Mouse (Mus musculus) lung, adult 18-20 months (tissue): Measurements from ENCODE around the gene Slfn3.
"Not testable (repeated sequence)": the region's sequence is repeated elsewhere in the genome, so short reads cannot be mapped to it uniquely, and the experiment has no call there.

Experiments
- DNase-seq, 2 experiments: peaks; one replicate each; pipeline ENCODE4 v3.0.0; 2022; ENCODE audit warnings: mixed read lengths in 2 of 2

The Slfn3 gene

DNA sequence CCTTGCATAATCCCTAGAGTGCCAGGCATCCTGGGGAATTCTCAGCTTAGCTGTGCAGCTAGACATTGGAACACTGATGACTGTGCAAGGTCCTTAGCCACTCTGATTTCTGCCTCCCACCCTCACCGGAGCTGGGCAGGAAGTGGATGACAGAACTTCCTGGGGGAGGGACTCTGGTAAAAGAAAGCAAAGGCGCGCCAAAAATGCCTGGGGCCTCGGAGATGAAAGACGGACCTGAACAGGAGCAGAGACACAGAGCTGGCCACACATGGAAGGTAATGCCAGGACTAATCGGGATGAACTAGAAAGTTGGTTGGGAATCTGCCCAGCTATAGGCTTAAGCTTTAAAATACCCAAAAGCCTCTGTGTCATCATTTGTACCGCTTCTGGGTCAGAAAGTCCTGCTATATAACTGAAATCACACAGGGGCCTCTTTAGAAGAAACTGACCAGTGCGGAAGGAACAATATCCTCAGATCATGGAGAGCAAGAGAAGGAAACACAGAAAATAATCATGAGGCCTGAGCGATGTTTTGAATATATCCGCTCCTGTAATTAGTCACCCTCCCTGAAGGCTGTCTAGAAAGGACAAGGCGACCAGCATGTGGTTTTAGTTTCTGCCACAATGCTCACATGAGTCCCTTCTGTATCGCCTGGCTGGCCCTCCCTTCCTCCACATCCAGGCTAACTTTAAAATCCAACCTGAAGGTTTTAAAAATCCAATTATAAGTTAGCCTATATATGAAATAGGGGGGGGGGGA lies at the start of gene Slfn3:
Gene Slfn3 (plus strand): TSS at position 197 of the 760 bp plus-strand sequence.
- DNase-seq = peak; percentile 40 to 42

DNA sequence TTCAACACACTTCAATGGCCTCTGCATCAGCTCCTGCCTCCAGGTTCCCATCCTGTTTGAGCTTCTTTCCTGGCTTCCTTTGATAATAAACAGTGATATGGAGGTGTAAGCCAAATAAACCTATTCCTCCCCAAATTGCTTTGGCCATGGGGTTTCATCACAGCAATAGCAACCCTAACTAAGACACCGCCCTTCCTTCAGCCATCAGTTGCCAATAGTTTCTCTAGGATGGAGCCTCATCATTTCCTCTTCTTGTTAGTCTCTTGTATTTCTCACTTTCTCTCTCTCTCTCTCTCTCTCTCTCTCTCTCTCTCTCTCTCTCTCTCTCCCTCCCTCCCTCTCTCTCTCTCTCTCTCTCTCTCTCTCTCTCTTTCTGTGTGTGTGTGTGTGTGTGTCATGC lies 42.2 kb upstream of the Slfn3 start:
- not testable (repeated sequence) for DNase-seq

DNA sequence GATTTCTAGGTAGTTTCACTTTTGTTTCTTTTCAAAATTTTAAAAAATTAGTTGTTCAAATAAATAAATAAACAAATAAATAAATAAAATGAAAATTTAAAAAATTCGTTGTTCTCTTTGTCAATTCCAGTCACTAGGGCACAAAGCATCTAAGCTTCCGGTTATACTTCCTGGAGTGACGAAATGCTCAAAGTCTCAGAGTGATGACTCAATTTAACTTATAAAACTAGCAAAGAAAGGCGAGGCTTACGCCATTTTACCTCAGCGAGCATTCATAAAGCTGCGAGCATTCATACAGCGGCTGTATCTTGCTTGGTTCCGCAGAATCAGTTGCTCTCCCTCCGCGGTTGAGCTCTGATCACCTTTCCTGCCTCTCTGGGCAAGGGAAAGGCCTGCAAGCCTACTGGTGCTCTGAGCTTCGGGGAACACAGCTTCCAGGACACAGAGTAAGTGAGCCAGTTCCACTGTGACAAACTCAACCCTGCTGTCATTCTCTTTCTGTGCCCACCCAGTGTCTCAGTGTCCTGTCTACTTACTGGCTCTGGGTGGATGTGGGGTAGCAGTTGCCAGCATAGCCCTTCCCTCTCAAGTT lies 16.1 kb upstream of the Slfn3 start, which contains the start of gene Slfn4:
Gene Slfn4 (plus strand): TSS at position 239 of the 592 bp plus-strand sequence.
- DNase-seq = no peak

DNA sequence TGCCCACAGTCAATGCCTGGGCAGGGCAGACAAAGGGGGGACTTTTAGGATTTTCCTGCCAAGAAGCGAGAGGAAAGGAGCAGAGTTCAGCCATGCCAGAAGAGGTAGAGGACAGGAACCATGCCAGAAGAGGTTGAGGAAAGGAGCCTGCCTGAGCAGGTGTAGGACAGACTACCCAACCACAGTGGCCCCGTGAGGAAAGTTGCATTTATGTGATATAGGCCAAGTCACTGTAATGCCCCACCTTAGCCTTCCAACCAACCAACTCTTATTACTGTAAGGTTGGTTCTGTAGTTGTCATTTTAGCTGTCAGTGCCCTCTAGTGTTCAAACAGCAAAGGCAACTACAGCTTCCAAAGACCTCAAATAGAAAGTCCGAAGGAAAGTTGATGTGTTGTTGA lies 871 bp downstream of the Slfn3 start:
- peak in 1 of 2 experiments; percentile 17 for DNase-seq

DNA sequence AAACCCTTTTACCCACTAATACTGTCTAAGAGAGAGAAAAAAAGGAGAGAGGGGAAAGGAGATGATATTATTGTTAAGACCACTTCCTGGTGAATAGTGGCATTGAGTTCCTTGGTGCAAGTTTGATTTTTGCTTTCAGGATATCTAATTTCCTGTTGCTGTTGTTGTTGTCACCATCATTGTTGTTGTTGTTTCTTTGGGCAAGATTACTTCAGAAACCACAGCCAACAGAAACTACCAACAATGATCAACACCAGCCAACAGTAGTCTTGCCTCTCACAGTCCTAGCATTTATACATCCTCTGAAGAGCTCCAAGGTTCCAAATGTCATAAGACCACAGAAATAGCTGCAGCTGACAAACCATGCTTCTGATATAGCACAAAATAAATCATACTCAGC lies 13.9 kb downstream of the Slfn3 start:
- DNase-seq = no peak

DNA sequence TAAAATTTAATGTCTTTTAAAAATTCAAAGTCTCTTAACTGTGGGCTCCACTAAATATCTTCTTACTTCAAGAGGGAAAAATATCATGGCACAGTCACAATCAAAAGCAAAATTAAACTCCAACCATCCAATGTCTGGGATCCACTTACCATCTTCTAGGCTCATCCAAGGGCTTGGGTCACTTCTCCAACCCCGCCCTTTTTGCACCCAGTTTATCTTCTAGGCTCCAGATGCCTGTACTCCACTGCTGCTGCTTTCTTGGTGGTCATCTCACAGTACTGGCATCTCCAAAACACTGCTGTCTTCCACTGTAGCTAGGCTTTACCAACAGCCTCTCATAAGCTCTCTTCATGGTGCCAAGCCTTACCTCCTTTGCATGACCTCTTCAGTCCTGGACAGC lies 25.0 kb downstream of the Slfn3 start:
- no peak for DNase-seq

DNA sequence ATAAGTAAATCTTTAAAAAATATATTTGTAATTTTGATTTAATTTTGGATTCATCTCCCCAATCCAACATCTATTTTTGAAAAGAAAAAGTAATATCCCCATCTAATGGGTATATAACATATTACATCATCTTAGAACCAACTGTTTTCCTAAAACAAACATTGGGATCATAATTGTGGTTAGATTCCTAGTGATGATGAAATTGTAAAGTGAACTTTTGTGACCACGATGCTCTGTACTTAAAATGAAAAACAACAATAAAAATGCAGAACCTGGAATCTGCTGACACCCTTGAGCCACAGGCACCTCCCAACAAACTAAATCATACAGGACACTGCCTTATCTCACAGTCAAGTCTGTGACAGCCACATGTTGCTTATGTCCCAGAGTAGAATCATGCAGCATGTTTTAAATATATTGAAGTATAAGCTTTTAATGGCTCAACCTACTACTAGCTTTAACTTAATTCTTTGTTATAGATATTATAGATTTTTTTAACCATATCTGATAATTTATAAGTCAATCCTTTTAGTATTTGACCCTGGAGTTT lies 30.3 kb downstream of the Slfn3 start:
- DNase-seq = no peak

DNA sequence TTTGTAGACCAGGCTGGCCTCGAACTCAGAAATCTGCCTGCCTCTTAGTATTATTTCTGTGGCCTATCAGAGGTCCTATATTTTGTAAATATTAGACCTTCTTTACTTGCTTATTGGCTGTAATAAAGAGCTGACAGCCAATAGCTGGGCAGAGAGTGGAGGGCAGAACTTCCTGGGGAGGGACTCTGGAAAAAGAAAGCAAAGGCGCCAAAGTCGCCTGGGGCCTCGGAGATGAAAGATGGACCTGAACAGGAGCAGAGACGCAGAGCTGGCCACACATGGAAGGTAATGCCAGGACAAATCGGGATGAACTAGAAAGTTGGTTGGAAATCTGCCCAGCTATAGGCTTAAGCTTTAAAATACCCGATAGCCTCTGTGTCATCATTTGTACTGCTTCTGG lies 32.2 kb downstream of the Slfn3 start:
- DNase-seq = peak; percentile 9 to 20

DNA sequence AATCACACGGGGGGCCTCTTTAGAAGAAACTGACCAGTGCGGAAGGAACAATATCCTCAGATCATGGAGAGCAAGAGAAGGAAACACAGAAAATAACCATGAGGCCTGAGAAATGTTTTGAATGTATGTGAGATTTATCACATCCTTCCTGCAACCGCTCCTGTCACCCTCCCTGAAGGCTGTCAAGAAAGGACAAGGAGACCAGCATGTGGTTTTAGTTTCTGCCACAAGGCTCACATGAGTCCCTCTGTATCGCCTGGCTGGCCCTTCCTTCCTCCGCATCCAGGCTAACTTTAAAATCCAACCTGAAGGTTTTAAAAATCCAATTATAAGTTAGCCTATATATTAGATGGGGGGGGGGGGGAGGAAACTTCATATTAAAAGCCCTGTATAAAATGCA lies 32.7 kb downstream of the Slfn3 start:
- not testable (repeated sequence) for DNase-seq

DNA sequence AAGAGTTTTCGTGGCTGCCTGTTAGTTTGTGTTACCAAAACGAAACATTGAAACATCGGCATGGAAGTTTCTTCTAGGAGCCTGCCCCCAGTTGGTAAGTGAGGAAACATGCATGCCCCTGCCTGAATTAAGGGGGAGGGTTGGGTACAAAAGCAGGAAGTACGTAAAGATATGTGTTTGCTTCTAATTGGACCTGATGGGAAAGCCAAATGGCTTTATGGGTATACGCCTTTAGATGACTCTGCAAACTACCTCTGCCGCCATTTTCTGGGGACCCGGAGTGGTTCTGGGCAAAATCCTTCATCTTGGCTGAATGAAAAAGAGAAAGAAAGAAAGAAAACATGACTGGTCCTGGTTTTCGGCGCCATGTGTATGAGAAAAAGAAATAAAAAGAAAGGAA lies 33.1 kb downstream of the Slfn3 start:
- DNase-seq = peak; percentile 8 to 23

DNA sequence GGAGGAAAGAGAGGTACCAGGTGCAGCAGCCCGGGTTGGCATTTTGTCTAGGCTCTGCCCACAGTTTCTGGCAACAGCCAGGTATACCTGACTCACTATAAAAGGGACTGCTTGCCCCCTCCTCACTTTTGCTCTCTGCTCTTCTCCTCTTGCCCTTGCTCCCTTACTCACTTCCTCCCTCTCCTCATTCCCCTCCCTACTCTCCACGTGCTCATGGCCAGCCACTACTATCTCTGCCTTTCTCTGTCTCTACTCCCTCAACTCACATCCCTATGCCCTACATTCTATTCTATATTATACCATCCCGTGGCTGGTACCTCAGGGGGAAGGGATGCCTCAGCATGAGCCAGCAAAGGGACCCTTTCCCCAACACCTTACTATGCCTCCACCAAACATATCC lies 33.6 kb downstream of the Slfn3 start:
- no peak for DNase-seq

DNA sequence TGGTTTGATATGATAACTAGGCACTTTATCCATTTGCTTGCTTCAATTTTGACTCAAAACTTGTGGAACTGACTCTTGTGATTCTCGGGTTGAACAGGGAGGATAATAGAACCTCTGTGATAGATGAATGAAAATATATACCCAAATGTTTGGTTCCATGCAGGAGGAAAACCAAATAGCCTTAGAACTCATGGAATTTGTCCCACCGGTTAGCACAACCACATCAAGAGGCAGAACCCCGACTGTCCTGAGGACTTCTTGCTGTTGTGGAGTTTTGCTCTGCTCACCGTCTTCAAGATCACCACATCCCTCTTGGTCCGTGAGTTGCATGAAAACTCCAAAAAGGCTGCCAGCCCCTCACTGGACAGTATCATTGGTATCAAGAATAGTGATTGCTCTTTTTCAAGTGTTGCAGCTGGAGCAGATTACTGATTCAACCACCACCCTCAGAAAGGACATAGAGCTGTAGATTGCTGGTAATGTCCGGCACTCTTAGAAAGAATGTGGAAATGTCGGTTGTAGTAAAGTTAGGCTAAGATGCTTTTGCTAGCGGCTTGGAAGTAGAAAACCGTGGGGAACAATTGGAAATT lies 34.3 kb downstream of the Slfn3 start:
- DNase-seq = no peak

DNA sequence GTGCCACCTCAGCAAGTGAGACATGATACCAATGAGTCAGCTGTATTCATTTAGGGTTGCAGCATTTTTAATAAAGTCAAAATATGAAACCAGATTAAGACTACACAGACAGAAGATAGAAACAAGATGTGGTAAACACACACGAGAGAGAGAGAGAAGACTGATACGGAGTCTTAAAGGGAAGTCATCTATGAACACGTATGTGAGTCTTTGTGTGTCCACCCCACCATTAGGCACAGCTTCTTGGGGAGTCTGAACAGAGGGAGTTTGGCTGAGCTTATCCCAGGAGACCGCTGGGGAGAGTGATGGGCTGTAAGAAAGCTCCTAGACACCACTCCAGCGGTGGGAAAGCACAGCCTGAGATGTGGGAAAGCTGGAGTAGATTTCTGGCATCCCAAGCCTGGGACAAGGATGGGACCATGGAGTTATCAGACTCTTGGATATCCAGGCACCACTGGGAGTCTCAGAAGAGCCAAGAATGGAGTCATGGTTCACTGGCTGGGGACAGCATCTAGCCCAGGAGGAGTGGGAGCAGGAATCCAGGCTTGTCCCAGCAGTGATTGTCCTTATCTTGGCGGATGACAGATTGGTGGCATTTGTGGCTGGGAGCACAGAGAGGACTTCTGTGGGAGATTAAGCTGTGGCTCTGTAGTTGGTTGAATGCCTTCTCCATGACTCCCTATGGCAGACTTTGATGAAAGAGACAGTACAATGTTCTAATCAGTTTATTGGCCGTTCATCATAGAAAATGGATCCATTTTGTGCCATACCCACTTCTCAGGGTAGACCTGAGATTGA lies 37.0 kb downstream of the Slfn3 start:
- no peak for DNase-seq

DNA sequence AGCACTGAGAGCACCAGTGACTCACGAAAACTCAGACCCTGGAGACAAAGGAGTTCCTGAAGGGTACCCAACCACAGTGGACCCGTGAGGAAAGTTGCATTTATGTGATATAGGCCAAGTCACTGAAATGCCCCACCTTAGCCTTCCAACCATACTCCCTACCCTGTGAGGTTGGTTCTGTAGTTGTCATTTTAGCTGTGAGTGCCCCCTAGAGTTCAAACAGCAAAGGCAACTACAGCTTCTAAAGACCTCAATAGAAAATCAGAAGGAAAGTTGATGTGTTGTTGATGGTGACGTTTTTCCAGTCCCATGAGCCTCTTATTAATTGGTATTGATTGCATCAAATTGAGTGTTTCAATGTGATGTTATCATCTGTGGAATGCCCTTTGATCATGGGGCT lies 39.8 kb downstream of the Slfn3 start:
- DNase-seq = peak in 1 of 2 experiments; percentile 4

DNA sequence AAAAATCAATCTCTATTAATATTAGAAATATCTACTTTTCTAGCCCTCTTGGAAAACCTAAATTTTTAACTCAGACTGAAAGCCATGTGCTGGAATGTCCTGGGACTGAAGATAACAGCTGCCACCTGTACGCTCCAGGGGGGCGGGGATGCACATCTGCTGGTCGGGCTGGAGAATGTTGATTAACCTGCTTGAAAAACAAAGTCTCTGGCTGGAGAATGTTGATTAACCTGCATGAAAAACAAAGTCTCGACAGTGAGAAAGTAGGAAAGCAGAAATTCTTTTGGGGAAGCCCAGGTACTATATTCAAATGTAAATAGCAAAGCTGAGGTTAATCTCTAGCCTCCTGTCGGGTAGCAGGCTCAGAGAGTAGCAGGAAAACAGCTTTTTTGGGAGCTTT lies 42.5 kb downstream of the Slfn3 start:
- not testable (repeated sequence) for DNase-seq

DNA sequence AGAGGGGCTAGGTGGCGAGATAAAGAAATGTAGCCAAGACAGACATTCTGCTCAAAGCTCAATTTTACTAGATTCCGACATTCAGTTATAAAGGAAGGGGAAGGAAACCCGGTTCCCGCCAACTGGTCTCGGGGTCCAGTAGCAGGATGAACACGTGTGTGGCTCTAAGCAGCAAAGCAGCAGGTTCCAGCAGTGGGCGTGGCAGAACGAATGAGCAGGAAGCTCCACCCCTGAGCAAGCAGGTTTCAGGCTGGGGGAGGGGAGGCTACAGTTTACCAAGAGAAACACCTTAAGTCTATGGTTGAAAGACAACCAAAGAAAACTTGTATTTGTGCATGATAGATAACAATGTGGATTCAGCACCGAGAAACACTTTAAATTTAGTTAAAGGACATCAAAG lies 46.3 kb downstream of the Slfn3 start:
- not testable (repeated sequence) for DNase-seq

DNA sequence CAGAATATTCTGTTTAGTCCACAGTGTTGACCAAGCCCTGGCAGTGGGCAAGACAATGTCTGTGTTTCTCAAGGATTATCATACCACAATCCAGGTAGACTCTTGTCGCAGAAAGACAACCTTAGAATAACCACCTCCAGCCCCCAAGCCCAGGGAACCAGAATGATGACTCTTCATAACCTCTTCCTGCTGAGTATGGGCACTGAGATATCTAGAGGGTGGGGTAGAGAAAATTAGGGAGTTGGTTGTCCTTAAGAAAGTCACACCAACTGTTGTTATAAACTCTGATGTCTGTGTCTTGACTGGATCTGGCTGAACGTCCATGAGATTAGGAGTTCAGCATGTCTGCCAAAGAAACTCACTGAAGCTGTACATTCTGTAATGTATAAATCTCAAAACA lies 47.3 kb downstream of the Slfn3 start:
- DNase-seq = no peak

DNA sequence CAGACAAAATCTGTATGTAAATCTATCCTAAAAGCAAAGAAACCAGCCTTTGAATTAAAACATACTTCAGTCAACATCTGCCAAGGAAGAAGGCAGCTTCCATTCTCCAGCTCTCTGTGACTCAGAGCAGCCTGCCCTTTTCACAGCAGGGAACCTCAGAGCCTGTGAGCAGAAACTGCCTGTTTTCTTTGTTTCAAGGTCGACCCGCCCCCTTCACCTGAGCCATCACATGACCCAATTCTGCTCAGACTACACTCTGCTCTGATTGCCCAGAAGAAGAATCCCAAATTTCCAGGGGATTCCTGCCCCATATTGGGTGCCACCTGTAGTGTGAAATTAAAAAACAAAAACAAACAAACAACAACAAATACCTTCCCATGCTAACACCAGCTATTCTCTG lies 48.7 kb downstream of the Slfn3 start:
- no peak for DNase-seq

DNA sequence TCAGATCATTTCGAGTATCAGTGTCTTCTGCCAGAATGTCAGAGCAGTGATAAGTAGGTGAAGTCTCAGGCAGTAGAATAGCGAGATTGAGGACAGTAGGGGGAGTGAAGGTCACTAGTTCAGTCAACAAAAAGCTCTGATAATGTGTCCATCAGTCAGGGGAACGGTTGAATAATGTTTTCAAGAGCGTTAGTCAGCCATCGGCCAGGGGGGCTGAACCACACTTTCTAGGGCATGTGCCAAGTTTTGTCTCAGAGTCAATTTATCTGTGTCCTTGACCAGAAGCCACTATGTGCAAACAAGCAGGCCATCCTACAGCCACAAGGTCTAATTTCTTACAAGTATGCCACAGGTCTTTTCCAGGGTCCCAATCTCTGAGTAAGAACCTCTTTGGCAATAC lies 66.1 kb downstream of the Slfn3 start:
- DNase-seq = not testable (repeated sequence)

DNA sequence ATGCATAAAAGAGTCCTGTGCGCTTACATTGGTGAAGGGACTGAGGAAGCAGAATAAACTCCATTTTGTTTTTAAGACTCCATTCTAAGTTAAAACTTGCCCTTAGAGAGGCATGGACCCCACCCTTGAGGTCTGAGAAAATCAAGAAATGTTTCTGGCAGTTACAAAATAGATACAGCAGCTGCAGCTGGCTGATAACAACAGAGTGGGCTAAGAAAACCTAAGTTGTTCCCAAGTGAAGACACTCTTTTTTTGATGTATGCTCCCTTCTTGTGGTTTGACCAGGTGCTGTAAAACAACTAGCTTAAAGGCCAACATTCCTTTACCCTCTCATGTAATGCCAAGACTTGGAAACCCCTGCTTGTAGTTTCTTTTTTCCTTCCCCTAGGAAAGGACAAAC lies 71.5 kb downstream of the Slfn3 start:
- no peak for DNase-seq

DNA sequence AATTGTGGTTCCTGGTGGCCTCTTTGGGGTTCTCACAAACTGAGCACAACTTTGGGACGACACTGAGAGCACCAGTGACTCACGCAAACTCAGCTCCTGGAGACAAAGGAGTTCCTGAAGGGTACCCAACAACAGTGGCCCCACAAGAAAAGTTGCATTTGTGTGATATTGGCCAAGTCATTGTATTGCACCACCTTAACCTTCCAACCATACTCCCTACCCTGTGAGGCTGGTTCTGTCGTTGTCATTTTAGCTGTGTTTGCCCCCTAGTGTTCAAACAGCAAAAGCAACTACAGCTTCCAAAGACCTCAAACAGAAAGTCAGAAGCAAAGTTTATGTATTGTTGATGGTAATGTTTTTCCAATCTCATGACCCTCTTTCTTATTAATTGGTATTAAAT lies 72.0 kb downstream of the Slfn3 start:
- DNase-seq = no peak
